Mouse (Mus musculus) CH12.LX (cell line): Measurements from ENCODE around the gene Tspan5. TPM values are rescaled to one million over a fixed set of nuclear protein-coding genes. Genes with fewer than 3 reads are reported as not detected.

Experiments used
- DNase-seq: peaks from one replicate; pipeline ENCODE4 v3.0.0-alpha.2; 2013; ENCODE audit errors: extremely low read depth
- H3K27ac ChIP-seq: 2 replicates; pipeline ENCODE4 v1.5.1; 2012; ENCODE audit warnings: low read depth, mild to moderate bottlenecking, control low read depth, moderate library complexity; ENCODE audit not compliant: insufficient read depth
- H3K27me3 ChIP-seq: replicated peaks from 2 replicates; pipeline ENCODE3; 2012; ENCODE audit warnings: inconsistent platforms
- H3K36me3 ChIP-seq, 2 experiments: replicated peaks in 1 of 2; 2 replicates each; pipeline versions ENCODE3 to v1.6.1; 2012; ENCODE audit warnings: inconsistent platforms in 1 of 2, low read length in 1 of 2, mild to moderate bottlenecking in 1 of 2, mixed read lengths in 1 of 2, moderate library complexity in 1 of 2; ENCODE audit not compliant: control insufficient read depth in 1 of 2, insufficient read depth in 1 of 2
- H3K4me1 ChIP-seq, 2 experiments: 2 replicates each; pipeline ENCODE4 v1.6.1; 2012; ENCODE audit warnings: inconsistent platforms in 1 of 2, moderate library complexity in 1 of 2; ENCODE audit not compliant: insufficient read depth in 2 of 2, control insufficient read depth in 1 of 2
- H3K4me2 ChIP-seq: 2 replicates; pipeline ENCODE4 v1.6.1; 2012; ENCODE audit warnings: low read depth, mild to moderate bottlenecking, control low read depth; ENCODE audit not compliant: poor library complexity, insufficient read depth, severe bottlenecking
- H3K4me3 ChIP-seq, 3 experiments: fragments of 150-350 bp in 1 of 3; sonication (generic) in 1 of 3; replicated peaks in 1 of 3; 2 replicates each; pipeline versions ENCODE3 to v1.5.1; 2011 to 2012; ENCODE audit warnings: low read depth in 2 of 3, low read length in 2 of 3, mild to moderate bottlenecking in 2 of 3, moderate library complexity in 2 of 3, control low read depth in 1 of 3, improper control_type of control experiment in 1 of 3, inconsistent platforms in 1 of 3, mixed read lengths in 1 of 3; ENCODE audit not compliant: poor library complexity in 1 of 3
- H3K79me2 ChIP-seq: replicated peaks from 2 replicates; pipeline ENCODE4 v1.6.1; 2012; ENCODE audit warnings: mild to moderate bottlenecking, moderate library complexity; ENCODE audit not compliant: control insufficient read depth, poor library complexity, insufficient read depth, severe bottlenecking; ENCODE audit errors: extremely low read depth
- H3K9ac ChIP-seq: 2 replicates; pipeline ENCODE4 v1.6.1; 2012; ENCODE audit warnings: low read depth, mild to moderate bottlenecking, control low read depth, moderate library complexity; ENCODE audit not compliant: insufficient read depth
- H3K9me3 ChIP-seq: replicated peaks from 2 replicates; pipeline ENCODE3; 2012; ENCODE audit warnings: low read length, inconsistent platforms, mixed read lengths
- BHLHE40 ChIP-seq: IDR thresholded peaks from 2 replicates; pipeline ENCODE4 v1.6.1; 2011; ENCODE audit warnings: mild to moderate bottlenecking, low read depth, low read length, improper control_type of control experiment
- CHD1 ChIP-seq: IDR thresholded peaks from 2 replicates; pipeline ENCODE4 v1.6.1; 2012; ENCODE audit warnings: low read depth, low read length, improper control_type of control experiment, inconsistent platforms
- CHD2 ChIP-seq: IDR thresholded peaks from 2 replicates; pipeline ENCODE4 v1.6.1; 2011; ENCODE audit warnings: low read length, improper control_type of control experiment
- CTCF ChIP-seq, 2 experiments: IDR thresholded peaks in 1 of 2; conservative IDR thresholded peaks in 1 of 2; 2 replicates each; pipeline ENCODE4 v1.5.1; 2011 to 2012; ENCODE audit warnings: low read depth in 2 of 2, low read length in 2 of 2, improper control_type of control experiment in 1 of 2, inconsistent platforms in 1 of 2, mild to moderate bottlenecking in 1 of 2, moderate library complexity in 1 of 2
- E2F4 ChIP-seq: IDR thresholded peaks from 2 replicates; pipeline ENCODE4 v1.6.1; 2011; ENCODE audit warnings: low read depth, low read length, improper control_type of control experiment; ENCODE audit not compliant: insufficient replicate concordance
- ELF1 ChIP-seq: IDR thresholded peaks from 2 replicates; pipeline ENCODE4 v1.6.1; 2014; ENCODE audit warnings: low read depth, mild to moderate bottlenecking, inconsistent platforms, low read length, improper control_type of control experiment
- EP300 ChIP-seq: IDR thresholded peaks from 2 replicates; pipeline ENCODE4 v1.6.1; 2011; ENCODE audit warnings: low read length, improper control_type of control experiment
- HCFC1 ChIP-seq: IDR thresholded peaks from 2 replicates; pipeline ENCODE4 v1.6.1; 2012; ENCODE audit warnings: low read depth, mild to moderate bottlenecking, inconsistent platforms, low read length, improper control_type of control experiment
- IRF4 ChIP-seq: IDR thresholded peaks from 2 replicates; pipeline ENCODE4 v1.6.1; 2014; ENCODE audit warnings: low read depth, mild to moderate bottlenecking, inconsistent platforms, low read length, improper control_type of control experiment
- JUN ChIP-seq: IDR thresholded peaks from 2 replicates; pipeline ENCODE4 v1.6.1; 2011; ENCODE audit warnings: low read depth, mild to moderate bottlenecking, low read length, improper control_type of control experiment, moderate library complexity; ENCODE audit not compliant: insufficient read depth
- JUND ChIP-seq: conservative IDR thresholded peaks from 2 replicates; pipeline ENCODE4 v1.6.1; 2011; ENCODE audit warnings: low read depth, low read length, improper control_type of control experiment
- KAT2A ChIP-seq: IDR thresholded peaks from 2 replicates; pipeline ENCODE4 v1.6.1; 2012; ENCODE audit warnings: low read length, improper control_type of control experiment, inconsistent platforms; ENCODE audit not compliant: insufficient replicate concordance
- MAFK ChIP-seq: IDR thresholded peaks from 2 replicates; pipeline ENCODE4 v1.6.1; 2011; ENCODE audit warnings: low read length, improper control_type of control experiment; ENCODE audit not compliant: insufficient replicate concordance
- MAX ChIP-seq: IDR thresholded peaks from 2 replicates; pipeline ENCODE4 v1.6.1; 2011; ENCODE audit warnings: low read length, improper control_type of control experiment
- NELFE ChIP-seq: IDR thresholded peaks from 2 replicates; pipeline ENCODE4 v1.6.1; 2011; ENCODE audit warnings: low read depth, low read length, improper control_type of control experiment
- NRF1 ChIP-seq: IDR thresholded peaks from 2 replicates; pipeline ENCODE4 v1.6.1; 2014; ENCODE audit warnings: low read depth, mild to moderate bottlenecking, inconsistent platforms, low read length, improper control_type of control experiment, moderate library complexity
- PAX5 ChIP-seq: IDR thresholded peaks from 2 replicates; pipeline ENCODE4 v1.6.1; 2012; ENCODE audit warnings: low read length, inconsistent platforms, mixed read lengths
- RAD21 ChIP-seq: IDR thresholded peaks from 2 replicates; pipeline ENCODE4 v1.6.1; 2011; ENCODE audit warnings: low read depth, mild to moderate bottlenecking, low read length, improper control_type of control experiment, moderate library complexity
- SIN3A ChIP-seq: IDR thresholded peaks from 2 replicates; pipeline ENCODE4 v1.6.1; 2012; ENCODE audit warnings: low read length, improper control_type of control experiment, inconsistent platforms
- SMC3 ChIP-seq: IDR thresholded peaks from 2 replicates; pipeline ENCODE4 v1.6.1; 2011; ENCODE audit warnings: low read depth, low read length, improper control_type of control experiment
- TBP ChIP-seq: conservative IDR thresholded peaks from 2 replicates; pipeline ENCODE4 v1.6.1; 2011; ENCODE audit warnings: low read depth, low read length, improper control_type of control experiment
- TCF12 ChIP-seq: IDR thresholded peaks from 2 replicates; pipeline ENCODE4 v1.6.1; 2014; ENCODE audit warnings: low read depth, mild to moderate bottlenecking, inconsistent platforms, low read length, improper control_type of control experiment
- UBTF ChIP-seq: IDR thresholded peaks from 2 replicates; pipeline ENCODE4 v1.6.1; 2012; ENCODE audit warnings: low read depth, mild to moderate bottlenecking, inconsistent platforms, low read length, improper control_type of control experiment, moderate library complexity
- USF2 ChIP-seq: conservative IDR thresholded peaks from 2 replicates; pipeline ENCODE4 v1.6.1; 2011; ENCODE audit warnings: low read depth, low read length, improper control_type of control experiment
- ZC3H11A ChIP-seq: IDR thresholded peaks from 2 replicates; pipeline ENCODE4 v1.6.1; 2012; ENCODE audit warnings: low read depth, mild to moderate bottlenecking, inconsistent platforms, low read length, improper control_type of control experiment
- ZKSCAN1 ChIP-seq: IDR thresholded peaks from 2 replicates; pipeline ENCODE4 v1.6.1; 2012; ENCODE audit warnings: low read depth, inconsistent platforms, low read length, improper control_type of control experiment, borderline replicate concordance
- ZMIZ1 ChIP-seq: IDR thresholded peaks from 2 replicates; pipeline ENCODE4 v1.6.1; 2012; ENCODE audit warnings: low read depth, mild to moderate bottlenecking, inconsistent platforms, low read length, improper control_type of control experiment
- ZNF384 ChIP-seq: IDR thresholded peaks from 2 replicates; pipeline ENCODE4 v1.6.1; 2012; ENCODE audit warnings: low read depth, low read length, improper control_type of control experiment, inconsistent platforms
- dilution Hi-C: fragments of 300-500 bp; cut with MboI; formaldehyde crosslinking; loops from 2 replicates; pipeline ENCODE4 v1.14.3; 2020; ENCODE audit warnings: low sequenced_read_pairs; ENCODE audit not compliant: extremely low pct_unique_long_range_greater_than_20kb, extremely low pct_ligation_motif_present
- in situ Hi-C: fragments of 300-500 bp; cut with MboI; formaldehyde crosslinking; loops from 3 replicates; pipeline ENCODE4 v1.14.3; 2019; ENCODE audit warnings: low sequenced_read_pairs, low pct_ligation_motif_present, low pct_unique_long_range_greater_than_20kb, mixed read lengths
- polyA plus RNA-seq: library from polyadenylated mRNA; unstranded; fragments of >175 nt; gene quantifications from 2 replicates; pipeline ENCODE4 v1.2.1, GENCODE M21; 2012; ENCODE audit warnings: low read depth; ENCODE audit not compliant: insufficient read length
- total RNA-seq, 2 experiments: library from RNA; depleted of rRNA; stranded (reverse); fragments of 300-350 nt in 1 of 2; fragments of >200 nt in 1 of 2; gene quantifications; 2 replicates each; pipeline ENCODE4 v1.2.3; 2012 to 2014

Tspan5 gene
- total and polyA plus RNA-seq, 3 experiments: 17.2 to 43.1 (median 25.9) TPM

DNA sequence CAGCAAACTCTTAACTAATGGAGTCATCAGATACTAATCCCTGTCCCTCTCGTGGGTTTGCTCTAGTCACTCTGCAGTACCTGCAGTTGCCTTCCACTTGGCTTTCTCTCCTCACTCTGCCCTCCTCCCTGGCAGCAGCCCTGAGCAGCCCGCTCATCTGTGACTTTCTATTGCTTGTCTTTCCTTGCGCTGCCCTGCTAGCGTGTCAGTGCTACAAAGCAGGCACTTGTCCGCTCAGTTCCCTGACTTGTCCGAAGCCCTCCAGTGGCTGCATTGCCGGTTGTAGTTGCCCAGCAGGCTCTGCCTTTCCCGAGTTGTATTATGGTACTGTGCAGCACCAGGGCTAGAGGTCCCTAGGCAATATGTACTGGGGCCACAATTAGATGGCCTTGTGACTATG lies 117.7 kb downstream of the Tspan5 start:
- in situ Hi-C loops: no loop called here

DNA sequence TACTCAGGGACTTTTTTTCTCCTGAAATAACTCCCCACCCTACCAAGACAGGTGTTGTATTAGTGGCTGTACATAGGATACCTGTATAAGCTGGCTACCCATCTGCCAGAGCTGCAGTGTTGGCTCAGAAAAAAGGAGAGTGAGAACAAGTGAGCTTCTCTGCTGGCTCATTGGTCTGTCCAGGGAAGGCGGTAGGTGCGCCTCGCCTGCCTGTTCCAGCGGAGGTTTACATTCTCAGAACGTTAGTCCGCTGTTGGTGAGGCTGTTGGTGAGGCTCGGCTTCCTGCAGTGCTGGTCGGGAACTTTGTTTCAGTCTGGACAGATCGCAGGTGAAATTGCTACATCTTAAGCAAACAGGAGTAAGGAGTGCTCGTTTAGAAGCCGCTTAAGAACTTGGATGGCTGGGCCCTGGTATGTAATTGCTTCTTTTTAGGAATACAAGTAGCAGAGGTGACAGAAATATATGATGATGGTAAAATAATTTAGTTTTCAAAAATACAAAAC lies 118.3 kb downstream of the Tspan5 start:
- dilution Hi-C loops: no loop called here
- Histone ChIP-seq H3K36me3 (peaks cover 0 to 20% of the 10 kb centered on the region in 2 experiments), H3K27me3 (no peaks in the 10 kb centered on the region), H3K79me2 (no peaks in the 10 kb centered on the region), H3K4me2 (no peak overlapping the region), H3K4me1 (peaks cover 25 to 68% of the 10 kb centered on the region in 2 experiments), H3K27ac (no peak overlapping the region; the same call in 1 of the 2 replicates), H3K9ac (no peak overlapping the region), H3K4me3 (no peak overlapping the region), H3K9me3 (no peaks in the 10 kb centered on the region)
- TF ChIP-seq MAFK (no peak), SMC3 (no peak), TBP (no peak), MAX (no peak), TCF12 (no peak), HCFC1 (no peak), EP300 (no peak), JUND (no peak), NRF1 (no peak), E2F4 (no peak), SIN3A (no peak), BHLHE40 (no peak), USF2 (no peak), ZKSCAN1 (no peak), CTCF (conservative IDR thresholded peaks at IDR 0.05 in 1 of 2, IDR thresholded peaks at IDR 0.05 in 1 of 2; ENCODE audit: low read depth in 2 of 2, low read length in 2 of 2) (no peak), PAX5 (no peak), IRF4 (no peak)
- in situ Hi-C loops: no loop called here
- no peak for DNase-seq

More for the DNA sequence above, 117.7 kb downstream of the Tspan5 start:
- H3K4me1 ChIP-seq: peaks cover 19 to 68% of the 10 kb centered on the region in 2 experiments
- H3K4me2 ChIP-seq: no peak overlapping the region
- TF ChIP-seq CHD2: no peak
- TF ChIP-seq ELF1: no peak
- TF ChIP-seq KAT2A: no peak
- TF ChIP-seq UBTF: no peak
- no peak for TF ChIP-seq RAD21
- TF ChIP-seq CHD1: no peak
- TF ChIP-seq ZNF384: no peak
- TF ChIP-seq MAX: no peak
- TF ChIP-seq NELFE: no peak
- no peak for TF ChIP-seq EP300
- no peak for TF ChIP-seq ZC3H11A
- no peak for TF ChIP-seq ZMIZ1
- no peak for TF ChIP-seq CTCF (conservative IDR thresholded peaks at IDR 0.05 in 1 of 2, IDR thresholded peaks at IDR 0.05 in 1 of 2; ENCODE audit: low read depth in 2 of 2, low read length in 2 of 2)
- TF ChIP-seq JUN: no peak
- TF ChIP-seq BHLHE40: no peak
- no peak for TF ChIP-seq NRF1
- TF ChIP-seq SMC3: no peak
- no peak for TF ChIP-seq USF2
- peaks cover 0 to 19% of the 10 kb centered on the region in 2 experiments for H3K36me3 ChIP-seq
- H3K27ac ChIP-seq: no peak overlapping the region
- no peaks in the 10 kb centered on the region for H3K9me3 ChIP-seq
- dilution Hi-C loops: no loop called here
- no peak for DNase-seq
- no peak overlapping the region for H3K9ac ChIP-seq
- no peaks in the 10 kb centered on the region for H3K79me2 ChIP-seq
- no peaks in the 10 kb centered on the region for H3K27me3 ChIP-seq
- H3K4me3 ChIP-seq: no peak overlapping the region
